Mouse (Mus musculus) myocyte (in vitro differentiated cells): Measurements from ENCODE around the gene Ankrd33b.

Experiments
- CEBPB ChIP-seq: IDR thresholded peaks from 2 replicates; pipeline ENCODE4 v1.6.1; 2011; ENCODE audit warnings: mild to moderate bottlenecking, moderate library complexity; ENCODE audit not compliant: poor library complexity, insufficient read depth, severe bottlenecking
- E2F4 ChIP-seq: IDR thresholded peaks from one replicate; pipeline ENCODE4 v1.6.1; 2011; ENCODE audit warnings: mild to moderate bottlenecking, control low read depth, moderate library complexity; ENCODE audit not compliant: insufficient read depth
- MAX ChIP-seq: IDR thresholded peaks from one replicate; pipeline ENCODE4 v1.6.1; 2011; ENCODE audit warnings: low read depth, mild to moderate bottlenecking, control low read depth
- MYOD1 ChIP-seq, 3 experiments: IDR thresholded peaks; one replicate each; pipeline ENCODE4 v1.6.1; 2011; ENCODE audit warnings: control low read depth in 2 of 3, low read depth in 2 of 3, mild to moderate bottlenecking in 2 of 3, moderate library complexity in 1 of 3; ENCODE audit not compliant: insufficient read length in 2 of 3, control insufficient read depth in 1 of 3
- POLR2A ChIP-seq: IDR thresholded peaks from one replicate; pipeline ENCODE4 v1.6.1; 2011; ENCODE audit warnings: low read depth, mild to moderate bottlenecking, control low read depth, moderate library complexity; ENCODE audit not compliant: insufficient read length

GRCm38 (mm10) chr15:31250676-31251075, 116.8 kb downstream of the Ankrd33b start:
- TF ChIP-seq POLR2A (no peak), MAX (no peak), E2F4 (no peak), MYOD1 (IDR thresholded peaks at IDR 0.05; ENCODE audit: control insufficient read depth in 1 of 3, insufficient read length in 2 of 3, low read depth in 2 of 3) (no peak), CEBPB (no peak)
